Mouse (Mus musculus): Measurements from ENCODE around the gene Ttc41. TPM values are rescaled to one million over a fixed set of nuclear protein-coding genes. Genes with fewer than 3 reads are reported as not detected.

The Ttc41 gene
- polyA plus RNA-seq, 1 experiment from 2014 or later, result 0.32 TPM

DNA sequence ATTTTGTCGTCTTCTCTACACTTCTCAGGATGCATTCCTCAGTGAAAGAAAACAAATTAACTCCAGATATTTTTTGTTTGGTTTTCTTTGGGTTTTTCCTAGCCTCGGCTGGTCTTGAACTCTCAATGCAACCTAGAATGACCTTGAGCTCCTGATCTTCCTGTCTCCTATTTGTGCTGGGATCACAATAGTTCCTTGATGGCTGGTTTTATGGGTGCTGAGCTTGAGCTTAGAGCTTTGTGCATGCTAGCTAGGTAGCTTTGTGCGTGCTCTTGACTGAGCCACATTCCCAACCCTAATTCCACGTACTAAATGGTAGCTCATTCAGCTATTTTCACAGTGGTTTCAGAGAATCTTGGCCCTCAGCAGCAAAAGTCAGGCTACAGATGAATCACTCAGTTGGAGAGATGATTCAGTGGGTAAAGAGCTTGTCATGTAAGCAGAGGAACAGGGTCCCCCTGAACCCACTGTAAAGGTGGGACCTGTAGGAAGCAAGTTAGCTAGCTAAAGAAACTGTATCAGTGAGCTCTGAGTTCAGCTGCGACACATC, 78.6 kb downstream of the Ttc41 start:
- Histone ChIP-seq H3K9ac (ENCODE audit: low read depth, low read length) (no peak overlapping the region), H3K4me3 (ENCODE audit: low read depth, low read length) (no peak overlapping the region), H3K27me3 (ENCODE audit: control insufficient read depth, insufficient read depth, low read depth, low read length) (no peaks in the 10 kb centered on the region), H3K4me2 (ENCODE audit: low read depth, low read length) (no peak overlapping the region), H3K9me3 (replicated peaks; ENCODE audit: control insufficient read depth, low read length) (no peaks in the 10 kb centered on the region), H3K4me1 (ENCODE audit: control insufficient read depth, low read depth, low read length) (peaks cover 8% of the 10 kb centered on the region), H3K27ac (ENCODE audit: low read length) (no peak overlapping the region), H3K36me3 (ENCODE audit: control insufficient read depth, insufficient read depth) (no peaks in the 10 kb centered on the region)
- ATAC-seq (ENCODE audit: low read depth), result no peak
- 66% methylated on average over 5 of the region's 5 CpGs for WGBS (ENCODE audit: insufficient replicate concordance)

DNA sequence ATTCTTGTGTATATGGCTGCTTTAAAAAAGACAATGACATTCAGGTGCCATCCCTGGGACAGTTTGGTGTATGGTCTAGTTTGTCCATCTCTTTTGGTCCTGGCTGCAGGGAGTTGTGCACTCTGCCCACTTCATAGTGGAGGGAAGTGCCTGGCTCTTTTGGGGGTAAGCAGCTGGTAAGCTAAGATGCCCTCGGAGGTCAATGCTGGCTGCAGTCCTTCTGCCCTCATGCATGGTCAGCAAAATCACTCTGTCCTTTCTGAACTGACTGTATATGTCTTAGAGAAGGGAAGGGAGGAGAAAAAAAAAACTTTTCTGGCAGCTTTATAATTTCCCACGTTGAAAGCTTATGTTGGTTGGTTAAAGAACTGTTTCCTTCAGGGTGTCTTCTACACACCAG, 79.8 kb downstream of the Ttc41 start:
- Histone ChIP-seq H3K4me3 (ENCODE audit: low read depth, low read length) (no peak overlapping the region), H3K9ac (ENCODE audit: low read depth, low read length) (no peak overlapping the region), H3K4me1 (ENCODE audit: control insufficient read depth, low read depth, low read length) (no peaks in the 10 kb centered on the region), H3K36me3 (ENCODE audit: control insufficient read depth, insufficient read depth) (no peaks in the 10 kb centered on the region), H3K4me2 (ENCODE audit: low read depth, low read length) (no peak overlapping the region), H3K27ac (ENCODE audit: low read length) (no peak overlapping the region), H3K9me3 (replicated peaks; ENCODE audit: control insufficient read depth, low read length) (no peaks in the 10 kb centered on the region), H3K27me3 (ENCODE audit: control insufficient read depth, insufficient read depth, low read depth, low read length) (no peaks in the 10 kb centered on the region)
- WGBS (ENCODE audit: insufficient replicate concordance), result 41% methylated on average over 2 of the region's 2 CpGs
- ATAC-seq (ENCODE audit: low read depth), result no peak

DNA sequence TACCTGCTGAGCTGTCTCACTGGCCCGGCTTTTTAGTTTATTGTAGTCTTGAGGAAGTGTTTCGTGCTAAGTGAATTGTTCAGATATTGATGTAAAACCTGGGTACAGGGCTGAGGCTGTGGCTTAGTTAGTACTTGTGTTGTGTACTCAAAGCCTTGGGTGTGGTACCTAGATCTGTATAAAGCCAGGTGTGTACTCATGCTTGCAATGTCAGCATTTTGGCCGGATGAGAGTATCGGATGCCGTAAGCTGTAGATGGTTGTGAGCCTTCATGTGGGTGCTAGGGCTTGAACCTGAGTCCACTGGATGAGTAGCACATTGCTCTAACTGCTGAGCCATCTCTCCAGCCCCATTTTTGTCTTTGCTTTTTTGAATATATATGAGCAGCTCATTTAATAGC, 80.5 kb downstream of the Ttc41 start:
- H3K9ac ChIP-seq (ENCODE audit: low read depth, low read length), result no peak overlapping the region
- H3K27ac ChIP-seq (ENCODE audit: low read length), result no peak overlapping the region
- H3K9me3 ChIP-seq (replicated peaks; ENCODE audit: control insufficient read depth, low read length), result no peaks in the 10 kb centered on the region
- no peak for ATAC-seq (ENCODE audit: low read depth)
- H3K36me3 ChIP-seq (ENCODE audit: control insufficient read depth, insufficient read depth), result no peaks in the 10 kb centered on the region
- H3K4me3 ChIP-seq (ENCODE audit: low read depth, low read length), result no peak overlapping the region
- 69% methylated on average over 5 of the region's 5 CpGs for WGBS (ENCODE audit: insufficient replicate concordance)
- no peaks in the 10 kb centered on the region for H3K27me3 ChIP-seq (ENCODE audit: control insufficient read depth, insufficient read depth, low read depth, low read length)
- H3K4me1 ChIP-seq (ENCODE audit: control insufficient read depth, low read depth, low read length), result no peaks in the 10 kb centered on the region
- no peak overlapping the region for H3K4me2 ChIP-seq (ENCODE audit: low read depth, low read length)

DNA sequence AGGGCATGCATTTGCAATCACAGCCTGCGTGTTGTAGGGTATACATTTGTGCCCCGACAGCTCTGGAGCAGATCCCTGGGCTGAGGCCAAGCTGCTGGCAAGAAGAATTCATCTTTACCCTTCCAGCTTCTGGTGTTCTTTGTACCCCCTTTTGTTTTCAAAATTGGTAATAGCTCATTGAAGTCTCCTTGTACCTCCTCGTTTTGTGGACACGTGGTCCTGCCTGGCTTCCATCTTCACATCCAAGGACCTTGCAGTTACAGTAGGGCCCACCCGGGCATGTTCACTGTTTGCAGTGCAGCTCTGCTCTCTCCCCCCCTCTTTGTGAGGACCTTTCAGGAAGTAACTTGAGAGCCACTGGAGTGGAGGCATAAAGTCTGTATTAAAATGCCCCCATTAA, 82.6 kb downstream of the Ttc41 start:
- no peak for ATAC-seq (ENCODE audit: low read depth)
- H3K9me3 ChIP-seq (replicated peaks; ENCODE audit: control insufficient read depth, low read length), result no peaks in the 10 kb centered on the region
- no peak overlapping the region for H3K27ac ChIP-seq (ENCODE audit: low read length)
- H3K9ac ChIP-seq (ENCODE audit: low read depth, low read length), result no peak overlapping the region
- 59% methylated on average over 5 of the region's 5 CpGs for WGBS (ENCODE audit: insufficient replicate concordance)
- no peak overlapping the region for H3K4me2 ChIP-seq (ENCODE audit: low read depth, low read length)
- H3K27me3 ChIP-seq (ENCODE audit: control insufficient read depth, insufficient read depth, low read depth, low read length), result no peaks in the 10 kb centered on the region
- no peaks in the 10 kb centered on the region for H3K36me3 ChIP-seq (ENCODE audit: control insufficient read depth, insufficient read depth)
- no peak overlapping the region for H3K4me3 ChIP-seq (ENCODE audit: low read depth, low read length)
- no peaks in the 10 kb centered on the region for H3K4me1 ChIP-seq (ENCODE audit: control insufficient read depth, low read depth, low read length)

DNA sequence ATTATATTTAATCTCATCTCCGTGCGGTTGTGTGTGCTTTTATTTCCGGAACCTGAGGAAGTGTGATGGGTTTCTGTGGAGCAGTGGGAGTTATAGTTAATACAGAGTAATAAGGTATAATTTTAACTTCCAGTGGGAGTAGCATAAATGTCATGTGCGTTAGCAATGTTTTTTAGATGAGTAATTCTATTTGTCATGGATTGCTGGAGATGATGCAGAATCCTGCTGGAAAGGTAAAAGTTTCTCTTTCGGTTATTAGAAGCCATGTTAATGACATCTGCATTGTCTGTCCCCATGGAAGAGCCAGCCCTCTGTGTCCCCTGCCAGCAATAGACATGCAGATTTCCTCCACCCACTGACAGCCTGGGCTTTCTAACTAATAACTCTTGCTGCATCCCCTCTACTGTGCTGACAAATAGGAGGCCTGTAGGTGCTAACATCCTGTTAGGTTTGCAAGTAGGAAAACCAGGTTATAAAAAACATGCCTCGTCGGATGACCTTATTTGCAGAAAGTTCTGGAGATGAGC, 83.6 kb downstream of the Ttc41 start:
- no peak overlapping the region for H3K4me3 ChIP-seq (ENCODE audit: low read depth, low read length)
- ATAC-seq (ENCODE audit: low read depth), result no peak
- no peak overlapping the region for H3K4me2 ChIP-seq (ENCODE audit: low read depth, low read length)
- H3K9me3 ChIP-seq (replicated peaks; ENCODE audit: control insufficient read depth, low read length), result no peaks in the 10 kb centered on the region
- 74% methylated on average over 7 of the region's 7 CpGs for WGBS (ENCODE audit: insufficient replicate concordance)
- H3K27me3 ChIP-seq (ENCODE audit: control insufficient read depth, insufficient read depth, low read depth, low read length), result no peaks in the 10 kb centered on the region
- H3K9ac ChIP-seq (ENCODE audit: low read depth, low read length), result no peak overlapping the region
- no peaks in the 10 kb centered on the region for H3K4me1 ChIP-seq (ENCODE audit: control insufficient read depth, low read depth, low read length)
- H3K36me3 ChIP-seq (ENCODE audit: control insufficient read depth, insufficient read depth), result no peaks in the 10 kb centered on the region
- no peak overlapping the region for H3K27ac ChIP-seq (ENCODE audit: low read length)

DNA sequence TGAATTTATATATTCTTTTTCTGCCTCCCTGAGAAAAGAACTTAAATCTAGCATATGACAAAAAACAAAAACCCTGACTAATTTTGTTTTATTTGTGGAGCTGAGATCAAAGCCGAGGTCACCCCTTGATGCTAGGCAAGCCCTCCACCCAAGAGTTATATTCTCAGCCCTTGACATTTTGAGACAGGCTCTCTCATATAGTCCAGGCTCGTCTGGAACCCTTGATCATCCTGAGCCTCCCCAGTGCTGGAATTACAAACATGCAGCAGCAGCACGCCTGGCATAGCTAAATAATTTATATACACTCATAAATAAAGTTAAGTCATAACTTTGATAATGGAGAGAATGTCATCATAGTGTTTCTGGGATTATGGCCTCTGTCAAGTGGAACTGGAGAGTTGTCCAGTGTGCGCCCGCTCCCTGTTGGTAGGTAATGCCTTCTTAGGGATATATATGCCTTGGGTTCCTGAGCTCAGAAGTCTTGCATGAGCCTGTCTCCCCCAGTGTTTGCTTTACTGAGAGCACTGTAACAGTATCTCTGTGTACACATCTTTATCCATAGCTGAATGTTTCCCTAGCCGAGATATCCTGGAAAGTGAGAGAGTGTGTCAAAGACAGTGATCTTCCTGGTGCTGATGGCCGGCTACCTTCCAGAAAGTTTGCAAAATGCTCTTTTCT, 86.0 kb downstream of the Ttc41 start:
- Histone ChIP-seq H3K4me3 (ENCODE audit: low read depth, low read length) (no peak overlapping the region), H3K4me1 (ENCODE audit: control insufficient read depth, low read depth, low read length) (no peaks in the 10 kb centered on the region), H3K9me3 (replicated peaks; ENCODE audit: control insufficient read depth, low read length) (no peaks in the 10 kb centered on the region), H3K36me3 (ENCODE audit: control insufficient read depth, insufficient read depth) (no peaks in the 10 kb centered on the region), H3K9ac (ENCODE audit: low read depth, low read length) (no peak overlapping the region), H3K4me2 (ENCODE audit: low read depth, low read length) (no peak overlapping the region), H3K27ac (ENCODE audit: low read length) (no peak overlapping the region), H3K27me3 (ENCODE audit: control insufficient read depth, insufficient read depth, low read depth, low read length) (no peaks in the 10 kb centered on the region)
- no peak for ATAC-seq (ENCODE audit: low read depth)
- WGBS (ENCODE audit: insufficient replicate concordance), result 70% methylated on average over 7 of the region's 7 CpGs

DNA sequence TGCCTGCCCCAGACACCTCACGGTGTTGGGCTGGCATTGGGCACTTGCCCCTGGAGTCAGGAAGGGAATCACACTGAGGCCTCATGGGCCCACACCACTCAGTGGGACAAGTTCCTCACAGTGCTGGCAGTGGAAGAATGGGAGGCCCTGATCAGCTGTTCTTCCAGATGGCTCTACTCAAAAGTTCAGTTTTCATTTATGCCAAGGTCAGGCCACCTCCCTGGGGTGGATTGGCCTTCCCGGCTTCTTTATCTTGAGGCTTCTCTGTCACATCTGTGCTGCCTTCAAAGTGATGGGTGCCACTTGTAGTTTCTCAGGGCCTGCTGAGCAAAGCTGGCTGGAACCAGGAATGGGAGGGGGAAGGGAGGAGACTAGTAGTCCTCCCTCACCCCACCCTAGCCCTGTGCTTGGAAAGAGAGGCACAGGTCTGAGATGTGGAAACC, 87.9 kb downstream of the Ttc41 start:
- Histone ChIP-seq H3K4me3 (ENCODE audit: low read depth, low read length) (no peak overlapping the region), H3K9ac (ENCODE audit: low read depth, low read length) (no peak overlapping the region), H3K4me2 (ENCODE audit: low read depth, low read length) (no peak overlapping the region), H3K36me3 (ENCODE audit: control insufficient read depth, insufficient read depth) (no peaks in the 10 kb centered on the region), H3K4me1 (ENCODE audit: control insufficient read depth, low read depth, low read length) (no peaks in the 10 kb centered on the region), H3K27me3 (ENCODE audit: control insufficient read depth, insufficient read depth, low read depth, low read length) (no peaks in the 10 kb centered on the region), H3K9me3 (replicated peaks; ENCODE audit: control insufficient read depth, low read length) (no peaks in the 10 kb centered on the region), H3K27ac (ENCODE audit: low read length) (no peak overlapping the region)
- no peak for ATAC-seq (ENCODE audit: low read depth)
- WGBS (ENCODE audit: insufficient replicate concordance), result 43% methylated on average over 2 of the region's 2 CpGs

DNA sequence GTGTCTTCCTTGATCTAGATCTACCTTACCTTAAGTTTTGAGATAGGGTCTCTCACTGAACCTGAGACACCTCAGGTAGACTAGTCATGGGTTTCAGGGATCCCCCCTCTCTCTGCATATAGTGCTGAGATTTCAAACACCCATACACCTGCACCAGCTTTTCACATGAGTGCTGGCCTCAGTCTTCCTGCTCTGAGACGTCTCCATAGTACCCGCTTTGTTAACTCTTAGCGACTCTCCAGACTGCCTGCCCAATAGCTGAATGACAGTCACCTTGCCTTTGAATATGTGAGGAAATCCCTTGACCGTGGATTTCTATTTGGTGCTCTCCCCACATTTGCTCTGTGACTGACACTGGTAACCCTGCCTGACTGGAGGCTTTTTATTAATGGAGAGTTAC, 88.6 kb downstream of the Ttc41 start:
- no peaks in the 10 kb centered on the region for H3K36me3 ChIP-seq (ENCODE audit: control insufficient read depth, insufficient read depth)
- H3K9me3 ChIP-seq (replicated peaks; ENCODE audit: control insufficient read depth, low read length), result no peaks in the 10 kb centered on the region
- no peak overlapping the region for H3K27ac ChIP-seq (ENCODE audit: low read length)
- H3K4me3 ChIP-seq (ENCODE audit: low read depth, low read length), result no peak overlapping the region
- no peak for ATAC-seq (ENCODE audit: low read depth)
- 82% methylated on average over 4 of the region's 4 CpGs for WGBS (ENCODE audit: insufficient replicate concordance)
- H3K4me2 ChIP-seq (ENCODE audit: low read depth, low read length), result no peak overlapping the region
- no peaks in the 10 kb centered on the region for H3K27me3 ChIP-seq (ENCODE audit: control insufficient read depth, insufficient read depth, low read depth, low read length)
- no peak overlapping the region for H3K9ac ChIP-seq (ENCODE audit: low read depth, low read length)
- no peaks in the 10 kb centered on the region for H3K4me1 ChIP-seq (ENCODE audit: control insufficient read depth, low read depth, low read length)

DNA sequence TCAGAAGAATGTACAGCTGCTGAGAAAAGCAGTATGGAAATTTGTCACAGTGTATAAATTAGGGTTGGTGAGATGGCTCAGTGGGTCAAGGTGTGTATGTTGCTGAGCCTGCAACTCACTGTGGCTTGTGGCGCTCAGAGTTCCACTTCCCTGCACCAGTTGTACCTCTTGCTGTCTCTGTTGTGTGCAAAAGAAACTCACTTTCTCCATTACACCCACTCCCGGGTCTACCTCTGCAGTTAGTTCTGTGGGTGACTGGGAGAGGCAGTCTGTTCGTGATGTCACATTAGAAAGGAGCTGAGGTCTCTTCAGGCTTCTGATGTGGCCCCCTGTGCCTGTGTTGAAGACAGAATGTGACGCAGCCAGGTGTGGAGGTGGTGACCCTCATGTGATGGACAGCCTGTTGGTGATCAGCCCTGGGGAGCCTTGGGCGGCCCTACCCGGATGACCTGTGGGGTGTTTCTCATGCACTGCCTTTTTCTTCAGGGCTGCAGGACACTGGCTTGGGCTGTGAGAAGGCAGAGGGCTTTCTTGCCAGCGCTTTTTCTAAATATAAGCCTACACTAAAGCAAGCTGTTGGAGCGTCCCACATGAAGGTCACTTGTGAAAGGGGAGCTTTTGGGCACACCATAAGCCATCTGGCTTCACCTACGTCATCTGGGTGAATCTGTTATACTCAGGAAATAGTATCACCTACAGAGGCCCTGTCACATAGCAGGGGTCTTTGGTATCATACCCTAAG, 89.4 kb downstream of the Ttc41 start:
- no peak for ATAC-seq (ENCODE audit: low read depth)
- WGBS (ENCODE audit: insufficient replicate concordance), result 76% methylated on average over 9 of the region's 9 CpGs
- Histone ChIP-seq H3K9me3 (replicated peaks; ENCODE audit: control insufficient read depth, low read length) (no peaks in the 10 kb centered on the region), H3K36me3 (ENCODE audit: control insufficient read depth, insufficient read depth) (no peaks in the 10 kb centered on the region), H3K4me1 (ENCODE audit: control insufficient read depth, low read depth, low read length) (no peaks in the 10 kb centered on the region), H3K4me3 (ENCODE audit: low read depth, low read length) (no peak overlapping the region), H3K27ac (ENCODE audit: low read length) (no peak overlapping the region), H3K27me3 (ENCODE audit: control insufficient read depth, insufficient read depth, low read depth, low read length) (no peaks in the 10 kb centered on the region), H3K4me2 (ENCODE audit: low read depth, low read length) (no peak overlapping the region), H3K9ac (ENCODE audit: low read depth, low read length) (no peak overlapping the region)
